Mouse (Mus musculus) limb, embryonic 10.5 days (tissue): Measurements from ENCODE around the gene Stn1. TPM values are rescaled to one million over a fixed set of nuclear protein-coding genes. Genes with fewer than 3 reads are reported as not detected.
"Not testable (repeated sequence)": the region's sequence is repeated elsewhere in the genome, so short reads cannot be mapped to it uniquely, and the experiment has no call there.

Experiments used
- DNase-seq: peaks from one replicate; pipeline ENCODE4 v3.0.0-alpha.2; 2017; ENCODE audit warnings: low spot score
- H3K27ac ChIP-seq: fragments of 300-500 bp; sonication (generic); 2 replicates; pipeline ENCODE4 v1.5.1; 2016; ENCODE audit warnings: mild to moderate bottlenecking
- H3K27me3 ChIP-seq: fragments of 300-500 bp; sonication (generic); 2 replicates; pipeline ENCODE4 v1.6.1; 2016; ENCODE audit warnings: low read depth, mild to moderate bottlenecking; ENCODE audit not compliant: poor library complexity, severe bottlenecking
- H3K36me3 ChIP-seq: fragments of 300-500 bp; sonication (generic); 2 replicates; pipeline ENCODE4 v1.6.1; 2016; ENCODE audit warnings: mild to moderate bottlenecking, moderate library complexity
- H3K4me1 ChIP-seq: fragments of 300-500 bp; sonication (generic); 2 replicates; pipeline ENCODE4 v1.6.1; 2016
- H3K4me3 ChIP-seq: fragments of 300-500 bp; sonication (generic); 2 replicates; pipeline ENCODE4 v1.5.1; 2016; ENCODE audit warnings: mild to moderate bottlenecking, moderate library complexity
- H3K9me3 ChIP-seq: fragments of 300-500 bp; sonication (generic); replicated peaks from 2 replicates; pipeline ENCODE4 v1.6.1; 2016; ENCODE audit warnings: mild to moderate bottlenecking
- WGBS: fragments of 180-500 bp; shearing (Covaris S2); methylation state at CpG from one replicate; pipeline ENCODE4 v1.1.7; 2016; 5-methylcytosine and 5-hydroxymethylcytosine counted together
- polyA plus RNA-seq: library from polyadenylated mRNA; unstranded; fragments of >200 nt; fragmentation: Nextera tagmentation; extraction: Ambion mirVana; gene quantifications from 2 replicates; pipeline ENCODE4 v1.2.1, GENCODE M21; 2016

Stn1 gene
- polyA plus RNA-seq: 62.3 and 74.5 TPM in 2 replicates

DNA sequence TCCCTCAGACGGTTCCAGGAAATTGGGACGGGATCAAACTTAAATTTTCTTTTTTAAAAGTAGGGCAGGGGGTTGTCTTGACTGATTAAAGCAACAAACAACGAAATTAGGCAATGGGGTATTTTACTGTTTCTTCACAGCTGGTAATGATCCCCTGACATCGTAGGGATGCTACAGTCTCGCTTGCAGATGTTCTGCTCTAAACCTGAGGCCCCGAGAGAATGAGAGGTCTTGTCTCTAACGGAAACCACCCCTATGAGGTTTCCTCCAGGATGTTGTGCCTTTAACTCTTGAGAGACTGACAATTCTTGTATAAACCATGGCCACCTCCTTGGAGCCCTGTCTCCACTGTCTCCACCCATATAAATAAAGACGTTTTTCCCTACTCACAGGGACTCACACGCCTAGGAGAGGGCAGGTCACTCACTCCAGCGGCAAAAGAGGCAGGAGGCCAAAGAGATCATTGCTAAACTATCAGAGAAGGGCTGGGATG is at the start of gene Stn1:
TSS of gene Stn1 (minus strand) at position 208 of the 493 bp plus-strand sequence.
- Histone ChIP-seq H3K4me1 (peaks cover 35% of the 10 kb centered on the region), H3K9me3 (no peaks in the 10 kb centered on the region), H3K27me3 (peaks cover 14% of the 10 kb centered on the region; the same call in 1 of the 2 replicates), H3K27ac (peak within 1 kb of the TSS; percentile 89), H3K4me3 (peak within 1 kb of the TSS; percentile 68), H3K36me3 (peaks cover 23% of the 10 kb centered on the region)
- DNase-seq: peak; percentile 35
- 5% methylated on average over 10 of the region's 10 CpGs for WGBS

DNA sequence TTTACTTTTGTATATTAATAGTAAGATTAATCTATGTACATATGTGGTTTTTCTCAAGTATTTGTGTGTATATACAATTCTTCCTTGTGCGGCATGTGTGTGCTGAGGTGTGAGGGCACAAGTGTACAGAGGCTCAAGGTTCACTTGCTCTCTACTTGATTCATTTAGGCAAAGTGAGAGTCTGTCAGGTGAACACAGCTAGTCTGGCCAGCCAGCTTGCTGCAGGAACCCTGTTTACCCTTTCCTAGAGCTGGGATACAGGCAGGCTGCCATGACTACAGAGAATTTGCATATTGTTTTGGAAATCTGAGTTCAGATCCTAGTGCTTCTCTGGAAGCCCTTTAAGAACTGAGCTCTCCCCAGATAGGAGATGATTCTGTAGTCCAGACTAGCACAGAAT is 49.7 kb upstream of the Stn1 start:
- WGBS: 90% methylated on average over 1 of the region's 1 CpGs
- Histone ChIP-seq H3K4me1 (peaks cover 34% of the 10 kb centered on the region), H3K36me3 (no peaks in the 10 kb centered on the region), H3K9me3 (no peaks in the 10 kb centered on the region), H3K27me3 (no peaks in the 10 kb centered on the region), H3K27ac (no peak overlapping the region), H3K4me3 (no peak overlapping the region)
- DNase-seq: no peak

DNA sequence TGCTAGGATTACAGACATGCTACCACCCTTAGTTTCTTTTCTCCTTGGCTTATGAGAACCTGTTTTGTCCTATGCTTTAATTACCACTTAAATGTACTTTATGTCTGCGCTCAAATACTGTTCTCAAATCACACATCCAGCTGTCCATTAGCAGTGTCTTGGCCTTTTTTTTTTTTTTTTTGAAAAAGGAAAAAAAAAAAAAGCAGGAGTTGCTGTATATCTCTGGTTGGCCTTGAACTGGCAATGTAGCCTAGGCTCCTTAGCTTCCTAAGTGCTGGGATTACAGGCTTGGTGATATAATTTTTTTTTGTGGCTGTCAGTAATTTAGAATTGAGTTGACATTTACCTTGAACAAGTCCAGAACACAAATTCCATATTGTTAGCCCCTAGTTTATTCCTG is 48.5 kb upstream of the Stn1 start:
- DNase-seq: no peak
- H3K36me3 ChIP-seq: no peaks in the 10 kb centered on the region
- no peaks in the 10 kb centered on the region for H3K27me3 ChIP-seq
- 83% methylated on average over 1 of the region's 1 CpGs for WGBS
- no peak overlapping the region for H3K4me3 ChIP-seq
- H3K9me3 ChIP-seq: no peaks in the 10 kb centered on the region
- H3K27ac ChIP-seq: no peak overlapping the region
- H3K4me1 ChIP-seq: peaks cover 46% of the 10 kb centered on the region

GRCm38 (mm10) chr19:47579788-47580631 is 42.7 kb upstream of the Stn1 start:
- peak; percentile 65 for DNase-seq
- no peaks in the 10 kb centered on the region for H3K9me3 ChIP-seq

GRCm38 (mm10) chr19:47579225-47579787 is 42.0 kb upstream of the Stn1 start, which contains the start of gene Slk:
Gene Slk (plus strand): TSS chr19:47579678.
- H3K27ac ChIP-seq: peak within 1 kb of the TSS; percentile 95
- H3K27me3 ChIP-seq: no peaks in the 10 kb centered on the region
- H3K4me1 ChIP-seq: peaks cover 26% of the 10 kb centered on the region
- WGBS: 4% methylated on average over 83 of the region's 83 CpGs
- peak within 1 kb of the TSS; percentile 82 for H3K4me3 ChIP-seq
- H3K9me3 ChIP-seq: no peaks in the 10 kb centered on the region
- no peaks in the 10 kb centered on the region for H3K36me3 ChIP-seq
- peak; percentile 88 for DNase-seq

More at GRCm38 (mm10) chr19:47579788-47580631, 42.7 kb upstream of the Stn1 start:
- Histone ChIP-seq H3K4me3 (peak overlapping the region; percentile 82), H3K27me3 (no peaks in the 10 kb centered on the region), H3K36me3 (no peaks in the 10 kb centered on the region), H3K27ac (peak overlapping the region; percentile 95), H3K4me1 (peaks cover 30% of the 10 kb centered on the region)
- 4% methylated on average over 96 of the region's 96 CpGs for WGBS

- no peaks in the 10 kb centered on the region for H3K9me3 ChIP-seq
- peaks cover 26% of the 10 kb centered on the region for H3K4me1 ChIP-seq
- H3K27me3 ChIP-seq: no peaks in the 10 kb centered on the region
- peak overlapping the region; percentile 95 for H3K27ac ChIP-seq
- DNase-seq: peak; percentile 42
- 9% methylated on average over 13 of the region's 13 CpGs for WGBS
- H3K4me3 ChIP-seq: peak overlapping the region; percentile 82
- no peaks in the 10 kb centered on the region for H3K36me3 ChIP-seq
Observed at GRCm38 (mm10) chr19:47578581-47579224, 41.4 kb upstream of the Stn1 start.

GRCm38 (mm10) chr19:47573718-47574117 is 36.4 kb upstream of the Stn1 start:
- no peaks in the 10 kb centered on the region for H3K9me3 ChIP-seq
- H3K4me1 ChIP-seq: peaks cover 6% of the 10 kb centered on the region
- no peak for DNase-seq
- 83% methylated on average over 3 of the region's 3 CpGs for WGBS
- no peak overlapping the region for H3K27ac ChIP-seq
- no peaks in the 10 kb centered on the region for H3K27me3 ChIP-seq
- H3K36me3 ChIP-seq: no peaks in the 10 kb centered on the region
- H3K4me3 ChIP-seq: no peak overlapping the region

- not testable (repeated sequence) for H3K4me3 ChIP-seq, H3K27ac ChIP-seq, H3K27me3 ChIP-seq, H3K4me1 ChIP-seq, H3K9me3 ChIP-seq, H3K36me3 ChIP-seq, DNase-seq
- 66% methylated on average over 4 of the region's 4 CpGs for WGBS
Observed at GRCm38 (mm10) chr19:47571981-47572380, 34.7 kb upstream of the Stn1 start.

- DNase-seq: no peak
- H3K4me3 ChIP-seq: no peak overlapping the region
- H3K9me3 ChIP-seq: no peaks in the 10 kb centered on the region
- H3K36me3 ChIP-seq: no peaks in the 10 kb centered on the region
- H3K4me1 ChIP-seq: 0 out of 2 replicates have a peak, but pooled peaks cover 7% of the 10 kb centered on the region
- WGBS: 84% methylated on average over 5 of the region's 5 CpGs
- H3K27me3 ChIP-seq: no peaks in the 10 kb centered on the region
- H3K27ac ChIP-seq: no peak overlapping the region
Observed at GRCm38 (mm10) chr19:47570042-47570441, 32.7 kb upstream of the Stn1 start.

DNA sequence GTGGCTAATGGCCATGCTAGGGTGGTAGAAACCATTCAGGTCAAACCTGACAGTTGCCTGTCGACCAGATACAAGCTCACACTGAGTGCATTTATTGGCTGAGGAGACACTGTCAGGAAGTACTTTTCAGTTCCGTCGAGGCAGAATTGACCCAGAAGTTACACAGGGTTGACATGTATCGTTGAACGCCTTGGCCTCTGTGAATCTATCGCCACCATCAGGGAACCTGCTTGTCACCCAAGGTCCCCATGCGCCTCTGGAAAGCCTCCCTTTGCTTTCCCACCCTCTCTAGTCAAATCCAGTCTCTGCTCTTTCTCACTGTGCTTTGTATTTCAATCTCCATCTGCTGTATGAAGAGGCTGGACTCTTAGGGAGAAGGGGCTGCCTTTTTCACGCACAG is 28.7 kb upstream of the Stn1 start:
- Histone ChIP-seq H3K4me1 (peaks cover 19% of the 10 kb centered on the region), H3K27me3 (0 out of 2 replicates have a peak, but pooled peaks cover 3% of the 10 kb centered on the region), H3K9me3 (no peaks in the 10 kb centered on the region), H3K27ac (no peak overlapping the region), H3K36me3 (no peaks in the 10 kb centered on the region), H3K4me3 (no peak overlapping the region)
- DNase-seq: peak; percentile 25
- WGBS: 77% methylated on average over 8 of the region's 8 CpGs

- H3K27ac ChIP-seq: no peak overlapping the region
- WGBS: 75% methylated on average over 17 of the region's 17 CpGs
- no peaks in the 10 kb centered on the region for H3K9me3 ChIP-seq
- H3K4me1 ChIP-seq: peaks cover 19% of the 10 kb centered on the region
- 0 out of 2 replicates have a peak, but pooled peaks cover 3% of the 10 kb centered on the region for H3K27me3 ChIP-seq
- peak; percentile 24 for DNase-seq
- H3K36me3 ChIP-seq: no peaks in the 10 kb centered on the region
- no peak overlapping the region for H3K4me3 ChIP-seq
Observed at GRCm38 (mm10) chr19:47565031-47565654, 27.8 kb upstream of the Stn1 start.

DNA sequence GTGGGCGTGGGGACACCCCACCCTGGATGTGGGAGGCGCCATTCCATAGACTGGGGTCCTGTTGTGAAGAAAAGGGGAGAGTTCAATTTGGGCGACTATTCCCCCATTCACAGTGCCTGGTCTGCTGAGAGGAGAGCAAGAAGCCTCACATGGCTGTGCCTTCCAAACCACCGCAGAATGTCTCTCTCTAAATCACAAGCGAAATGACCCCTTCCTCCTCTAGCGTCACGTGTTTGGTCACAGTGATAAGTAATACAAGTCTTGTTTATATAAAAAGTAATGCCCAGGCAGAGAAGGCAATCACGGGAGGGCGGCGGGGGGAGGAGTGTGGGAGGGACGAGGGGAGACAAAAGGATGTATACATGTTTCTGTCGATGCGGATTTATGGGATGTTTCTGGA is 26.4 kb upstream of the Stn1 start:
- Histone ChIP-seq H3K9me3 (no peaks in the 10 kb centered on the region), H3K4me3 (no peak overlapping the region), H3K36me3 (no peaks in the 10 kb centered on the region), H3K27ac (no peak overlapping the region), H3K27me3 (0 out of 2 replicates have a peak, but pooled peaks cover 3% of the 10 kb centered on the region), H3K4me1 (peaks cover 19% of the 10 kb centered on the region)
- no peak for DNase-seq
- 38% methylated on average over 13 of the region's 13 CpGs for WGBS
